In genomic region chr1:181881532-181881931, GRCm38 (mm10) we compare ENCODE assay signal across 8 mouse cellular contexts. TPM values are rescaled to one million over a fixed set of nuclear protein-coding genes. Genes with fewer than 3 reads are reported as not detected.
A peak's percentile ranks its signal among the peaks of the same experiment; 100 is the strongest.
DNase-seq lines count a peak whose midpoint lies in the region; ATAC-seq and TF ChIP-seq lines count a peak whose summit lies in the region.

No protein-coding gene starts in this region.

- peak; percentile 47; the same call in 1 of the 2 replicates for ATAC-seq in frontal cortex, adult (ENCODE audit: low TSS enrichment)

- TF ChIP-seq POLR2A in small intestine, adult 2 months (IDR thresholded peaks at IDR 0.05; ENCODE audit: low read depth, low read length): no peak

- peak; percentile 85 for TF ChIP-seq CTCF in small intestine, adult 2 months (IDR thresholded peaks at IDR 0.05; ENCODE audit: extremely low read depth, insufficient read length, insufficient replicate concordance, low read depth, low read length)

- DNase-seq in frontal cortex, postnatal 25 days (ENCODE audit: low spot score in 2 of 2): no peak
- DNase-seq in cerebellum, adult 9-11 months: peak; percentile 75
- peak; percentile 27 to 35 for DNase-seq in gastrocnemius, adult 8-10 months (ENCODE audit: low spot score in 2 of 2)
- peak; percentile 88 for DNase-seq in induced T-regulatory cell, adult 2 months (ENCODE audit: low read depth)
- peak; percentile 93 for DNase-seq in left cerebral cortex, postnatal 4 days
- peak; percentile 22 for DNase-seq in mesoderm, embryonic 11.5 days (ENCODE audit: low read depth, low spot score)

- no peak overlapping the region for H3K27ac ChIP-seq in small intestine, adult 2 months (ENCODE audit: insufficient read depth, low read depth, low read length)

- 15% methylated on average over 8 of the region's 8 CpGs for WGBS in small intestine, adult 2 months

- intact Hi-C loops in left cerebral cortex, postnatal 4 days (cut with DNase I): no loop called here

- no peaks in the 10 kb centered on the region for H3K36me3 ChIP-seq in small intestine, adult 2 months (ENCODE audit: control insufficient read depth, insufficient read depth, low read length)

- H3K4me3 ChIP-seq in small intestine, adult 2 months (ENCODE audit: low read depth, low read length): no peak overlapping the region

- no peaks in the 10 kb centered on the region for H3K27me3 ChIP-seq in small intestine, adult 2 months (ENCODE audit: control insufficient read depth, insufficient read depth, low read length)

- peaks cover 12% of the 10 kb centered on the region for H3K4me1 ChIP-seq in small intestine, adult 2 months (ENCODE audit: control insufficient read depth, insufficient read depth, insufficient read length, low read length)

RNA-seq across cellular contexts. Expression of gene Lbr, which starts 38.7 kb away (rescaled TPM):
- 10 to 100 TPM; 20.4 to 23.4 (median 23.0) TPM for total RNA-seq in gastrocnemius, adult 8-10 months (2022)
- 10 to 100 TPM; 21.7 to 24.1 TPM for total RNA-seq in left cerebral cortex, postnatal 4 days (2021)
- 5.9 and 13.5 TPM in 2 replicates for polyA plus RNA-seq in small intestine, adult 2 months (2012; rRNA removed)

Comparison
In these comparisons a context has a peak if more than half of its experiments do, and no peak if none do; other contexts are left out.
1. DNase-seq: peak in cerebellum, adult 9-11 months (single experiment), gastrocnemius, adult 8-10 months (2 of 2), induced T-regulatory cell, adult 2 months (single experiment), left cerebral cortex, postnatal 4 days (single experiment) and mesoderm, embryonic 11.5 days (single experiment); none in frontal cortex, postnatal 25 days (0 of 2).